Comparison of ENCODE assay signal across 8 mouse cellular contexts in genomic region chr4:130790180-130790579, GRCm38 (mm10). TPM values are rescaled to one million over a fixed set of nuclear protein-coding genes. Genes with fewer than 3 reads are reported as not detected.
DNase-seq lines count a peak whose midpoint lies in the region; ATAC-seq lines count a peak whose summit lies in the region.

No protein-coding gene starts in this region.

- H3K9me3 ChIP-seq in hindbrain, embryonic 10.5 days, result no peaks in the 10 kb centered on the region
- no peaks in the 10 kb centered on the region for H3K9me3 ChIP-seq in hindbrain, embryonic 12.5 days (replicated peaks)
- H3K9me3 ChIP-seq in limb, embryonic 15.5 days, result no peaks in the 10 kb centered on the region

- ATAC-seq in hindbrain, embryonic 12.5 days (ENCODE audit: low FRiP score), result no peak; the same call in 1 of the 2 replicates
- 0 out of 2 replicates have a peak, but pooled peaks have one; percentile 17 for ATAC-seq in limb, embryonic 15.5 days (ENCODE audit: insufficient number of reproducible peaks, low FRiP score, low TSS enrichment, low read depth)

- H3K36me3 ChIP-seq in hindbrain, embryonic 10.5 days, result no peaks in the 10 kb centered on the region
- H3K36me3 ChIP-seq in hindbrain, embryonic 12.5 days, result no peaks in the 10 kb centered on the region
- H3K36me3 ChIP-seq in limb, embryonic 15.5 days, result no peaks in the 10 kb centered on the region

- no peak overlapping the region for H3K4me3 ChIP-seq in hindbrain, embryonic 10.5 days
- H3K4me3 ChIP-seq in hindbrain, embryonic 12.5 days, result no peak overlapping the region
- no peak overlapping the region for H3K4me3 ChIP-seq in limb, embryonic 15.5 days

- peaks cover 32% of the 10 kb centered on the region for H3K27me3 ChIP-seq in hindbrain, embryonic 10.5 days (ENCODE audit: insufficient read depth, poor library complexity, severe bottlenecking)
- peaks cover 13% of the 10 kb centered on the region for H3K27me3 ChIP-seq in hindbrain, embryonic 12.5 days
- H3K27me3 ChIP-seq in limb, embryonic 15.5 days, result no peaks in the 10 kb centered on the region

- H3K4me1 ChIP-seq in hindbrain, embryonic 10.5 days (replicated peaks), result peaks cover 31% of the 10 kb centered on the region
- peaks cover 25% of the 10 kb centered on the region for H3K4me1 ChIP-seq in hindbrain, embryonic 12.5 days
- peaks cover 32% of the 10 kb centered on the region for H3K4me1 ChIP-seq in limb, embryonic 15.5 days

- no peak overlapping the region for H3K27ac ChIP-seq in hindbrain, embryonic 10.5 days
- no peak overlapping the region for H3K27ac ChIP-seq in hindbrain, embryonic 12.5 days
- no peak overlapping the region for H3K27ac ChIP-seq in limb, embryonic 15.5 days

- H3K9ac ChIP-seq in hindbrain, embryonic 12.5 days, result no peak overlapping the region
- H3K9ac ChIP-seq in limb, embryonic 15.5 days, result no peak overlapping the region

- DNase-seq in hindbrain, embryonic 10.5 days (ENCODE audit: low spot score), result peak; percentile 89
- peak; percentile 94 for DNase-seq in cerebellum, postnatal 14 days
- DNase-seq in gastrocnemius, adult 8-10 months (ENCODE audit: low spot score in 2 of 2), result peak; percentile 59 to 66
- DNase-seq in kidney, adult 8-10 months, result peak; percentile 58 to 83
- peak; percentile 88 for DNase-seq in naive thymus-derived CD4-positive, alpha-beta T cell, adult 2 months (ENCODE audit: low read depth)
- peak; percentile 68 to 88 for DNase-seq in spleen, postnatal 4 days (ENCODE audit: low spot score in 2 of 2)

- WGBS in hindbrain, embryonic 10.5 days, result 10% methylated on average over 6 of the region's 6 CpGs
- 17% methylated on average over 6 of the region's 6 CpGs for WGBS in hindbrain, embryonic 12.5 days
- 9% methylated on average over 6 of the region's 6 CpGs for WGBS in limb, embryonic 15.5 days

- H3K4me2 ChIP-seq in hindbrain, embryonic 12.5 days (replicated peaks), result no peak overlapping the region
- H3K4me2 ChIP-seq in limb, embryonic 15.5 days, result no peak overlapping the region

RNA-seq across cellular contexts. Expression of gene Sdc3, which starts 2.2 kb away (rescaled TPM):
- polyA plus RNA-seq in hindbrain, embryonic 10.5 days (2016; fragmentation: Nextera tagmentation; extraction: Ambion mirVana), result 30.0 and 38.4 TPM in 2 replicates
- polyA plus RNA-seq in hindbrain, embryonic 12.5 days (2016; fragmentation: Nextera tagmentation; extraction: Ambion mirVana), result 60.5 and 66.7 TPM in 2 replicates
- 10 to 100 TPM in 1 of 4 experiments, 1 to 10 TPM in 3; 5.6 to 10.9 (median 6.7) TPM for total RNA-seq in gastrocnemius, adult 8-10 months (2022)
- 34.9 and 39.4 TPM in 2 replicates for polyA plus RNA-seq in limb, embryonic 15.5 days (2015; fragmentation: Nextera tagmentation; extraction: Ambion mirVana)
